Mouse (Mus musculus): ENCODE results near the gene Zfp36l1. TPM values are rescaled to one million over a fixed set of nuclear protein-coding genes. Genes with fewer than 3 reads are reported as not detected.

Zfp36l1 gene
- polyA plus RNA-seq, 1 experiment: 141 TPM

DNA sequence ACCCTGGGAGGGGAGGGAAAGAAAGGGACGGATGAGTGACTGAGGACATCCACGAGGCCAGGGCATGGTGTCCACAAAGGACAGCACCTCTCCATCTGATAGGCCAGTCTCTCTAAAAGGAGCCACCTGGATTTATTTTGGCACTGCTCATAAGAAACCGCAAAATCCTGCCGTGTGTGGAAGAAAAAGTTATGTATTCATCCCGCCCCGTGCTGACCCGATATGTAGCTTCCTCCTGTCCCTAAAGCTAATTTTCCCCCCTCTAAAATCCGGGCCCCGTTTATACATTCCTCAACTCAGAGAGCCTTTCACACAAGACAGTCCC is 2.3 kb downstream of the Zfp36l1 start:
- DNase-seq (ENCODE audit: low spot score): no peak

DNA sequence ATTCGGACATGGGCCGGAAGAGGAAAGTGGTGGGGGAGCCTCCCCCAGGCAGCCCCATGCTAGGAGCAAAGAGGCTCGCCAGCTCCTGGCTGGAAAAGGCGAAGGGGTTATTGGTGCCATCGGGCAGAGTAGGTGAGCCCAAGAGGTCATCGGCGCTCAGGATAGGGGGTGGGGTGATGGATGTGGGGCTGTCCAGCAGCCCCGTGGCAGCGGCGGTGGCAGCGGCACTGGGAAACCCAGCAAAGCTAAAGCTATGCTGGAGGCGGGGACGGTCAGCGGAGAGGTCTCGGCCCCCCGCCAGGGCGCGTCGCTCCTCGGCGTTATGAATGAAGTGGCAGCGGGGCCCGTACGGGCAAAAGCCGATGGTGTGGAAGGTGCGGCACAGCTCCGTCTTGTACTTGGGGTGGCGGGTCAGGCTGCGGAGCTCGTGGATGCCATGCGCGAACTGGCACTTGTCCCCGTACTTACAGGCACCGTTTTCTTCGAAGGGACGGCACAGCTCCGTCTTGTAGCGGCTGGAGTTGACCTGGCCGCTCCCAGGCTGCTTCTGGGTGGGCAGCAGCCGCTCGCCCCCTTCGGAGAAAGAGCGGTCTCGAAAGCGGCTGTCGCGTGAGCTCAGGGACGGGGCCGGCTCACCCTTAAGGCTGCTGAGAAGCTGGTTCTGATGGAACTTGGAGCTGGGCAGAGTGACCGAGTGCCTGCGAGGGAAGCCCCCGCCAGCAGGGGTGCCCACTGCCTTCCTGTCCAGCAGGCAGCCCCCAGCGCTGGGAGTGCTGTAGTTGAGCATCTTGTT is 2.9 kb downstream of the Zfp36l1 start:
- peak; percentile 57 for DNase-seq (ENCODE audit: low spot score)

DNA sequence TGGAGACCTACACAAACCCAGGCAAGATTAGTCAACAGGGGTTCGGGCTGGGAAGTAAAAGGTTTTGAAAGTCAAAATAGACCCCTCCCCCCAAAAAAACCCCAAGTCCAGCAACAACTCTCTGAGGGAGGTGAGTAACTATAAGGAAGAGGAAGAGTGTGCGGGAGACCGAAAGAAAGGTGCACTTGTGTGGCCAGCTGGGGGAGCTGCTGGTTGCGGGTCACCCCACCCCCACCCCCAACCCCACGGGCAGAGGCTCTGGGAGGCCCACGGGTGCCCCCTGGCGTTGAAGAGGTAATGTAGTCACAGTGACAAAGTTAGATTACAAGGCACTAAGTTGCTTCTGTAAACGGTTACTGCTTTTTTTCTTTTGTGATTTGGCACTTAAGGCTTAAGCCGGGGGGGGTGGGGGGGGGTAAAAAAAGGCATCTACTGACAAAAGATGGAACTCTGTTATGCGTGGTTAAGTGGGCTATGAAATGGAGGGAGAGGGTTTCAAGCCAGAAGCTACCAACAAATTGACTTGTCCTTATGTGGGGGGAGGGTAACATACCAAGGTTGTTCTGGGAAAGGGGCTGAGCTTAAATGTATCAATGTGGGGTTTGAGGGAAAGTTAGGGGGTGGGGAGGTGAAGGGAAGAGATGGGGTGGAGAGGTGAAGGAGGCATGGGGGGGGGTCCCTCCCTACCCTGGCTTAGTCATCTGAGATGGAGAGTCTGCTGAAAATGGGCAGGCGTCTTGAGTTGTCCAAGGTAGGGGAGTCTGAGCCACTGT is 3.7 kb downstream of the Zfp36l1 start:
- peak; percentile 69 for DNase-seq (ENCODE audit: low spot score)

DNA sequence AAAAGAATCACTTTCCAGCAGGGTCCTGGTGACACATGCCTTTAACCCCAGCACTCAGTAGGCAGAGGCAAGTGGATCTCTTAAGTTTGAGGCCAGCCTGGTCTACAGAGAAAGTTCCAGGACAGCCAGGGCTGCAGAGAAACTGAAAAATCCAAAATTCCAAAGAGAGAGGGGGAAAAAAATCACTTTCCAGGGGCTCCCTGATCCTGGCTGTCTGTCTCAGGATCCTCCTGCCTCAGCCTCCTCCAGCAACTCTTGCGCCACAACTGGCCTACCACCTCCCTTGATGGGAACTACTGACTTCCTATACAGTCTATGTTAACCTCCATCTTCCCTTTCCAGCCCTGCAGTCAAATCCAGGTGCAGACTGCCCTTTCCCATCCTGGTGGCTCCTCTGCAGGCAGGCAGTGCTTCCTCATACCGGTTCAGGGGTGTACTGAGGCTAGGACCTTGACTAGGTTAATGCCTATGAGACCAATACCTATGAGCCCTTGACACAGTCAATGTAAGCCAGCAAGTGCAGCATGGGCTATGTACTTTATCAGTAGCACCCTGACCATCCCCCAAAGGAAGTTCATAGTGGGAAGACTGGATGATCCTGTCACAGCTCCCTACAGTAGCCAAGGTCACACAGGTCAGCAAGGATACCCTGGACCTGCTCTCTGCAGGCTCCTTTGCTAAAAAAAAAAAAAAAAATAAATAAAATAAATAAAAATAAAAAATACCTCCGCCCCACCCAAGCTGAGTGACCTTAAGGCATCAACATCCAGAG is 5.7 kb downstream of the Zfp36l1 start:
- DNase-seq (ENCODE audit: low spot score): no peak

DNA sequence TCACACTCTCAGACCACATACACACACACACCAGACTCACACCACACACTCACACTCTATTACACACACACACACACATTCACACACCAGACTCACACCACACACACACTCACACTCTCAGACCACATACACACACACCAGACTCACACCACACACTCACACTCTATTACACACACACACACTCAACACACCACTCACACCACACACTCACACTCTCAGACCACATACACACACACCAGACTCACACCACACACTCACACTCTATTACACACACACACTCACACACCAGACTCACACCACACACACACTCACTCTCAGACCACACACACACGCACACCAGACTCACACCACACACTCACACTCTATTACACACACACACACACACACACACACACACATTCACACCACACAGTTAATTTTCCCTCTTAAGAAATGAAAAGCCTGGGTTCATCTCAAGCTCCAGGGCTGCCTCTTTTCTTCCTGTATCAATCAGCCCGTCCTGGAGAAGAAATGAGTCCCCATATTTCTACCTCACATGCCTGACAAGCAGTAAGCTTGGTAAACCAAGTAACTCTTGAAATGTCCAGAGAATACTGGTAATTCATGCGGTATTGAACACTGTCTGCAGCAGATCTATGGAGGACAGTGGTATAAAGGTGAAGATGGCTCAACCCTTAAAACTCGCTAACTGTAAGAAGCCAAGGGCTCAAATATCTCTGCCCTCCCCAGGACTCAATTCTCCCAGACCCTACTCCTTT is 6.5 kb downstream of the Zfp36l1 start:
- DNase-seq (ENCODE audit: low spot score): no peak

DNA sequence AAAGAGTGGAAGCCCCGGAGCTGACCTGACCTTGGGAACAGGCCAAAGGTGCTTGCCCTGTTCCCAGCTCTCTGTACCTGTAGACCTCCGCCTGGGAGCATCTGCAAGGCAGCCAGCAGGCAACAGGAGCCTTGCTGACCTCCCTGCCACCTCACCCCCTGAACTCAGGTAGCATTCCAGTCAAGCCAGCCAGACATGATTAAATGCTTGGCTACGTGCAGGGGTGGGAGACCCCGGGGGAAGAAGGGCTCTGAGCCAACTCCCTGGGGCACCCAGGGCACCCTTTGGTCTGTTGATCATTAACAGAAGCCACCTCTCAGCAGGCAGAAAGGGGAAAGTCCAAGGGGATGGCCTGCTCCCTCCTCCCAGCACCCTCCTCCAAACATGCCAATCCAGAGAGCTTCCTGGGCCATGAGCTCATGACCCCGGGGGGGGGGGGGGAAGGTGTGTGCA is 9.3 kb downstream of the Zfp36l1 start:
- peak; percentile 58 for DNase-seq (ENCODE audit: low spot score)

DNA sequence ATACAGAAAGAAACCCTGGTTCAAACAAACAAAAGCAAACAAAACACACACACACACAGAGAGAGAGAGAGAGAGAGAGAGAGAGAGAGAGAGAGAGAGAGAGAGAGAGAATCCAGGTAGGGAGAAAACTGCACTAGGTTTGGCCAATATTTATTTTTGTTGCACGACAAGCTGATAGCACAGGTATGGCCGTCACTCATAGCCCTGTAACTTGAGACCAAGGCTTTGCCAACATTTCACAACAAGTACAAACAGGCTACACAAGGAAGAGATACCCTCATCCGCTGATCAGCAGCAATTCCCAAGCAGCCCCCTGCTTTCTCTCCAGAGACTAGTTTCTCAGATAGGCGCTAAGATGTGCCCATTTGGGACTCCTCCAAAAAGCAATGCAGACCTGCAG is 9.7 kb downstream of the Zfp36l1 start:
- DNase-seq (ENCODE audit: low spot score): no peak

DNA sequence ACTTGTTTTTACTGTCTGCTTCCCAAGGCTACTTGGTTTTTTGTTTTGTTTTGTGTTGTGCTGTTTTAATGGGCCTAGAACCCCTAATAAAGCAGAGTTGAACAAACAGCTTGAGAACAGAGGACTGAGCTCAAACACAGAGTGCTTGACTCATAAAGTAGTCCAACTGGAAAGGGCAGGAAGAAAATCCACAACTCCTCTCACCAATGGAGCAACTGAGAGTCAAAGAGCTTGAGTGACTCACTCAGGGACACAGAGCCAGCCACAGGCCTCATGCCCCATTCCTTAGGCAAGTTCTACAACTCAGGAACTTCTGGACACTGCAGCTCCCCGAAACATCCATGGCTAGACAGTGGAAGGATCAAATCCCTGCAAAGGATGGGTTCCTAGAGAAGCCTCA is 14.0 kb downstream of the Zfp36l1 start:
- DNase-seq (ENCODE audit: low spot score): no peak

DNA sequence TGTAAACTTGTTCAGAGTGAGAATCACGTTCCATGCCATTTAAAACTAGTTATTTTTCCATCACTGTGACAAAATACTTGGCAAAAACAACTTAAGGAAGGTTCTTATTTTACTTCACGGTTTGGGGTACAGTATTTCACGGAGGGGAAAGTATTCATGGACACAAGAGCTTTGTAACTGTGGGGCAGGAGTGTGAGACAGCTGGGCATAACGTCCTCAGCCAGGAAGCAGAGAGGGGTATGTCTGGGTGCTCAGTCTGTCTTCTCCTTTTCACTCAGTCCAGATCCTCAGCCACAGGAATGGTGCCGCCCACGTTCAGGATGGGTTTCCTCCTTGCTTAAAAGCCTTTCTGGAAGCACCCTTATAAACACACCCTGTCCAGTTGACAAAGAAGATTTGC is 16.1 kb downstream of the Zfp36l1 start:
- DNase-seq (ENCODE audit: low spot score): no peak

DNA sequence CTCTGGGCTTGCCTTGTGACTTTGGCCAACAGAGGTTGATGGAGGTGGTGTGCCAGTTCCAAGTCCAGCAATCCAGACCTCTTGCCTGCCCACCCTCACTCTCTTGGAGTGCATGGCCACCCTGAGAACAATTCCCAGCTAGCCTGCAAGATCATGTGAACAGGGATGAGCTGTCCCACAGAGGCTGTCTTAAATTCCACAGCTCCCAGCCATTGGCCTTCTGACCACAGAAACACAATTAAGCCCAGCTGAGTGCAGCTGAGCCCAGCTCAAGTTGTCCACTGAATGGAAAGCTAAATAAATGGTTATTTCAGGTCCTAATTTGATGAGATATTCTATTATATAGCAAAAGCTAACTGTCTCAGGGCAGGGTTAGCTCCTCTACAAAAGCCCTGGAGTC is 20.0 kb downstream of the Zfp36l1 start:
- no peak for DNase-seq (ENCODE audit: low spot score)

DNA sequence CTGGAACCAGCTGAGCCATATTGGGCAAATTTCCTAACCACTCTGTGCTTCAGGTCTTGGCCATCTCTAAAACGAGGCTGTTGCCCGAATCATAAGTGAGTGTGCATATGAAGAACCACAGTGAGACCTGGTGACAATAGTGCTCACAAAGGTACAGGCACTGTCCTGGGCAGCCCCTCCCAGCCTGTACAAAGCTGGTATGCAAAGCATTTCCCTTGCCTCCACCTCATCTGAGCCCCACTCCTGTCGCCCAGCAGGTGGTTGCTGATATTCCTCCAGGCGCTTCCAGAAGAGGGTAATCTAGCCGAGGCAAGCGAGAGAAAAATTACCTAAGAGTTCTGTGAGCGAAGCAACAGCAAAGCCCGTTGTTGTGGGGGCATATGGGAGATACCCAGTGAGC is 21.7 kb downstream of the Zfp36l1 start:
- DNase-seq (ENCODE audit: low spot score): no peak

DNA sequence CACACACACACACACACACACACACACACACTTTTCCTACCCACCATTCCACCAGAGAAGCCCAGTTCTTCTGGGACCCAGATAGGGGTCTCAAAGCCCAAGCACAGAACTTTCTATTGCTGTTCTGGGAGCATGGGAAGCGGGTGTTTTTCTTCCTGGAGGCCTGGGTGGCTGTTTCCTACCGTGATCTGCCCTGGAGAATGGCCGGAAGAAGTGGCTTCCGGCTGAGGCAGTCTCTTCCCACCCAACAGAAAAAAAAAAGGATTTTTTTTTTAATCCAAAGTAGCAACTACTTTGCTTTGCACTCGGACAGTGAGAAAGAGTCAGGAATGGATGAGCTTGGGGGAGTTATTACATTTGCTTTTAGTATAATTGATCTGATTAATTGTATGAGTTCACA is 22.3 kb downstream of the Zfp36l1 start:
- DNase-seq (ENCODE audit: low spot score): no peak

DNA sequence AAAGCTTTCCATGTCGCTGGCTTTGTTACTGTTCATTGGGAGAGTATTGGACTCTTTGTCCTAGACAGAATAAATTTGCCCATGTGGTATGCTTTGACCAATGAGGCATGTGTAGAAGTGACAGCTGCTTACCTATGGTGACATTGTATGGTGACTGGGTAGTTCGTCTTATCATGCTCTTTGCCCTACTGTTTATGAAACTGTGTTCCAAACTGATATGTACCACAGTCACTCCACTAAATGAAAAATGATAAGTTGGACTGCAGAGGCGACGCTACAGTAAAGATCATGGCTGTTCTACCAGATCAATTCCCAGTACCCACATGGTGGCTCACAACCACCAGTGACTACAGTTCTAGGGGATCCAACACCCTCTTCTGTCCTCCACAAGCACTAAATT is 24.7 kb downstream of the Zfp36l1 start:
- no peak for DNase-seq (ENCODE audit: low spot score)

DNA sequence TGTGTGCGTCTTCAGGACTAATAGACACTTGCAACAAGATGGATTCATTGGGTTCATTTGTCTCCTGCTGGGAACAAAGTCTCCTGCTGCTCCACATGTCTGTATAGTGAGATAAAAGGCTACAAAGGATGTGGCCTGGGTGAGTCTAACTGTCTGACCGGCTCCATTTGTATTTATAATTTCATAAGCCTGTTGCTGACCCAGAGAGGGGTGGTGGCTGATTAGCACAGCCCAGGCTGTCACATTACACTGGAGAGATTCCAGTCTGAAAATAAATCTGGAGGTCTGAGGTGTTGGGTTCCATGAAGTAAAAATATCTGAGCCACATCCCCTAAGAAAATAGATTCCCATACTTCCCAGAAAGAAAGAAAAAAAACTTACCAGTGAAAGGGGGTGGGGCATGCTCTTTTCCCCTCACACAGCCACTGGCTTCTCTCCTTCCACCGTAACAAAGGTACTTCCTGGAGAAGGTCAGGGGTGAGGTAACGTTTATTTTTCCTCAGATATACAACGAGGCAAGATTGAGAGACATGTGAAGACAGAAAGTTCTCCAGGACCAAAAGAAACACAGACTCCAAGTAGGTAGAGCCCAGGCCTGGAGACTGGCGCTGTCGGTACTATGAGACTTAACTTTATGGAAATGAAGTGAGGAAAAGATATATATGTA is 28.2 kb downstream of the Zfp36l1 start:
- no peak for DNase-seq (ENCODE audit: low spot score)

DNA sequence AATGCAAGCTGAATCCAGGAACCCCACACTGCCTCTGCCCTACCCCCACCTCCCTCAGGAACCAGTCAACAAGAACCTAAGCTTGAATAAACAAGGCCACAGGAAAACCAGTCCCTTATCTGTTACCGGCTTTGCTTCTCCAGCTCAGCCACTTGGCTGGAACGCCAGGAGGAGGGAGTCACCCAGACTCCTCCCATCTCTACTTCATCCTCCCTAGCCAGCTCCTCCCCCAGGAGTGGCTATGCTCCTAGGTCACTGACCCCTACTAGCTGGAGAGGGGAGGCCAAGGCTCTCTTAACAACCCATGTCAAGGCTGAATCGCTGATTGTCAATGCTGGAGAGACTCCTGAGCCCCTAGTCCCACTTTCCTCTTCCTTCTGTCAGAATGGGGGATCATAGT is 28.9 kb downstream of the Zfp36l1 start:
- DNase-seq (ENCODE audit: low spot score): no peak

DNA sequence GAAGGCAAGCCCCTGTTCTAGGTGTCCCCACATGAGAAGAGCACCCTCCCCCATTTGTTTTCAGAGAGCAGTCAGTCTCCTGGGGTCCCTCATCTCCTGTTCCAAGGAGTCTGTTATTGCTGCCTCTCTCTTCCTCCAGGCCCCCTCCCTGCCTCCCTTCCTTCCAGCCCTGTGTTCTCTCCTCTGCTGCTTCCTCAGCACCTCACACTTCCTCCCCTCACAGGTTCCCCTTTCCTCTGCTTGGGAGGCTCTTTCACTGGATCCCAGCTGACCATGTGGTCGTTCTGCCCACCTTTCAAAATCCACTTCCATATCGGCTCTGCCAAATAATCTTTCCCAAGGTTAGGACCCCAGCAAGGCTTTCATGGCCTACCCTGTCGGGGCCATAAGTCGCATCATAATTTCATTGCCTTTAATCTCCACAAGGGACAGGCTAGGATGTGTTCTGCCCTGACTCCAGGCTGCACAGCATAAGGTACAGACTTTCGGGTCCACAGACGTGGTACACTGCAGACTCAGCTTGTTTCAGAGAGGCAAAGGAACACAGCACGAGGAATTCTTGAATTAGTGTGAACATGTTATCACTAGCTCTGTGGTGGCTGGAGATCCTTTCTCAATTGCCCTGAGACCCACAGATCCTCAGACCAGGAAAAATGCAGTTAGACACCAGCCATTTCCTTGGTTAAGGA is 29.5 kb downstream of the Zfp36l1 start:
- no peak for DNase-seq (ENCODE audit: low spot score)

DNA sequence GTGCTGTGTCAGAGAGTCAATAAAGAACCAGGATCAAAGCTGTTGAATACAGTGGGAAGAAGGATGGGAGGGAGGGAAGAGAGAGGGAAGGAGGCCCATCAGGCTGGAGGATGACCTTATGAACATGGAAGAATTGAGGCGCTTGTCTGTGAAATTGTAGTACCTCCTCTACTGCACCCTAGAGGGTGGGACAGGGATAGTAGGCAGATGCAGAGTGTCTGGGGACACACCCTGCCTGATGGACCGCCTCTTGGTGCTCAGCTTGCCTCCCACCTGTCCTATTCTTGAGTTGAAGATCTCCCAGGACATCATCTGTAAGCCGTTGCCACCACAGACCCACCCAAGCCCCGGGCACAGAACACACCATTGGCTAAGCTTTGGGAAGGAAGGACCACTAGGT is 30.1 kb downstream of the Zfp36l1 start:
- no peak for DNase-seq (ENCODE audit: low spot score)

DNA sequence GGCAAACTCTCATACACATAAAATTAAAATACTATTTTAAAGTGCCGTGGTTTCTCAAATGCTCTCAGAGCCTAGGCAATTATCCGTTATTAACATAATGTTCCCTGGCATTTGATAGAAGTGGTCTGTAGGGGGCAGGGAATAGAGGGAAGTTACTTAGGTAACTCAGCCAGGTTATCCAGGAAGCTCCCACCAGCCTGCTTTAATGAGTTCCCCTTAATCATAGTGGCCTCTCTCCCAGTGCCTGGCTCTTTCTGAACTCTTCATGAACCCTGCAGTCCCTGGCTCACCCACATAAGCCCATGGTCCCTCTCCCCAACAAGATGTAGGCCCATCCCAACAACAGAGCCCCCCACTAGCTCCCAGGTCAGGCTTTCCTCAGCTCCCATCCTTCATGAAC is 31.4 kb downstream of the Zfp36l1 start:
- no peak for DNase-seq (ENCODE audit: low spot score)

DNA sequence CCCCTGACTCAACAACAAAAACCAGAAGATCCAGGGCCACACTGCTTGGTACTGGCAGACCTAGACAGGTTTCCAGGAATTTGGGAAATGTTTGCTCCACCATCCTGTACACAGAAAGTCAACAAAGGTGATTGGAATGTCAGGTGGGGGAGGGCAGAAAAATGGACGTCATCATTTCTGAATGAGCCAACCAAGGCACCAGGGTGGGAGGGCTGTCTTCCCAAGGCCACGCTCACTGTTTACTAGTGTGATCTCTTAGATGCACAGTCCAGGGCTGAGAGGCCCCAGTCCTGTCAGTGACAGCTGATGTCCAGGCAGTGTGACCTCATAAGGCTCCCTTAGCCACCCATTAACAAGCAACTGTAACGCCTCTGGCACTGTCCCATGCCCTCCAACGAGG is 32.9 kb downstream of the Zfp36l1 start:
- DNase-seq (ENCODE audit: low spot score): no peak

DNA sequence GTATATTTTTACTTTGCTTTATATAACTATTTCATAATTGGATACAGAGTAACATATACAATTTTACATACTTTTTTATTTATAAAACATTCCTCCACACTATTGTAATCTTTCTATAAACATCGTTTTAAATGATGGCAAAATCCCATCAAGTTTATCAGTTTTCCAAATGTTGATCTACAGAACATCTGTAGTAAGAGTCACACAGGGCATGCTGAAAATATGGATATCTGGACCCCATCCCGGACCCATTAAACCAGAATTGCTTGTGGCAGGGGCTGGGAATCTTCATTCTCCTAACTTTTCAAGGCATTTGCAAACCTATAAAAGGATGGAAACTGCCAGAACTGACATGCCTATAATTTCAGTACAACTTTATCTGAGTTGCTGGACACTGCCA is 38.5 kb downstream of the Zfp36l1 start:
- DNase-seq (ENCODE audit: low spot score): no peak
